28 mouse cellular contexts compared by ENCODE assay signal in genomic region chr14:48186302-48186701, GRCm38 (mm10).
"Had no signal": no experiment of that assay in that cellular context is flagged by ENCODE, and none has a peak within 500 bp of the region (broad histone marks: within the 10 kb centered on the region; RNA-seq: fewer than 3 reads in every experiment).

No protein-coding gene starts in this region.

- H3K36me3 ChIP-seq: liver, embryonic 12.5 days; liver, embryonic 13.5 days; liver, embryonic 15.5 days had no signal

- DNase-seq: left cerebral cortex, postnatal 4 days; liver; liver, embryonic 13.5 days; liver, postnatal 0 days; lung, adult 18-20 months; lung, adult 2 months; lung, embryonic 14.5 days; lung, postnatal 10 days; lung, postnatal 14 days; lung, postnatal 36 days; lung, postnatal 4 days; midbrain, embryonic 14.5 days had no signal

- H3K4me1 ChIP-seq: liver, embryonic 12.5 days; liver, embryonic 13.5 days; midbrain, embryonic 10.5 days; midbrain, embryonic 12.5 days; midbrain, embryonic 13.5 days; midbrain, embryonic 15.5 days had no signal

- ATAC-seq: liver, embryonic 12.5 days; liver, postnatal 0 days; lung, postnatal 0 days; midbrain, embryonic 13.5 days; midbrain, embryonic 15.5 days; midbrain, embryonic 16.5 days had no signal

- H3K9me3 ChIP-seq: limb, embryonic 10.5 days; limb, embryonic 15.5 days; liver, embryonic 12.5 days; liver, embryonic 15.5 days; midbrain, embryonic 15.5 days; neural tube, embryonic 12.5 days had no signal

- H3K27me3 ChIP-seq: limb, embryonic 12.5 days; limb, embryonic 13.5 days; limb, embryonic 15.5 days; liver, embryonic 12.5 days; liver, embryonic 13.5 days; liver, embryonic 15.5 days; lung, embryonic 15.5 days; midbrain, embryonic 12.5 days; midbrain, embryonic 13.5 days; midbrain, embryonic 15.5 days; neural tube, embryonic 12.5 days had no signal

- H3K4me3 ChIP-seq: left cerebral cortex, adult 2 months; limb, embryonic 10.5 days; limb, embryonic 12.5 days; limb, embryonic 13.5 days; limb, embryonic 15.5 days; liver, embryonic 12.5 days; liver, embryonic 13.5 days; liver, embryonic 15.5 days; lung, embryonic 15.5 days; midbrain, embryonic 10.5 days; midbrain, embryonic 12.5 days; midbrain, embryonic 13.5 days; midbrain, embryonic 15.5 days; myocyte; neural tube, embryonic 12.5 days had no signal
